Mouse (Mus musculus) stomach, postnatal 0 days (tissue): Measurements from ENCODE around the gene Hdac1.
A peak's percentile ranks its signal among the peaks of the same experiment; 100 is the strongest.

Experiments used
- CTCF ChIP-seq: IDR thresholded peaks from 2 replicates; pipeline ENCODE4 v1.5.1; 2016; ENCODE audit warnings: antibody characterized with exemption, low read depth, mild to moderate bottlenecking, moderate library complexity
- EP300 ChIP-seq: optimal IDR thresholded peaks from 2 replicates; pipeline ENCODE3; 2016; ENCODE audit warnings: antibody characterized with exemption

DNA sequence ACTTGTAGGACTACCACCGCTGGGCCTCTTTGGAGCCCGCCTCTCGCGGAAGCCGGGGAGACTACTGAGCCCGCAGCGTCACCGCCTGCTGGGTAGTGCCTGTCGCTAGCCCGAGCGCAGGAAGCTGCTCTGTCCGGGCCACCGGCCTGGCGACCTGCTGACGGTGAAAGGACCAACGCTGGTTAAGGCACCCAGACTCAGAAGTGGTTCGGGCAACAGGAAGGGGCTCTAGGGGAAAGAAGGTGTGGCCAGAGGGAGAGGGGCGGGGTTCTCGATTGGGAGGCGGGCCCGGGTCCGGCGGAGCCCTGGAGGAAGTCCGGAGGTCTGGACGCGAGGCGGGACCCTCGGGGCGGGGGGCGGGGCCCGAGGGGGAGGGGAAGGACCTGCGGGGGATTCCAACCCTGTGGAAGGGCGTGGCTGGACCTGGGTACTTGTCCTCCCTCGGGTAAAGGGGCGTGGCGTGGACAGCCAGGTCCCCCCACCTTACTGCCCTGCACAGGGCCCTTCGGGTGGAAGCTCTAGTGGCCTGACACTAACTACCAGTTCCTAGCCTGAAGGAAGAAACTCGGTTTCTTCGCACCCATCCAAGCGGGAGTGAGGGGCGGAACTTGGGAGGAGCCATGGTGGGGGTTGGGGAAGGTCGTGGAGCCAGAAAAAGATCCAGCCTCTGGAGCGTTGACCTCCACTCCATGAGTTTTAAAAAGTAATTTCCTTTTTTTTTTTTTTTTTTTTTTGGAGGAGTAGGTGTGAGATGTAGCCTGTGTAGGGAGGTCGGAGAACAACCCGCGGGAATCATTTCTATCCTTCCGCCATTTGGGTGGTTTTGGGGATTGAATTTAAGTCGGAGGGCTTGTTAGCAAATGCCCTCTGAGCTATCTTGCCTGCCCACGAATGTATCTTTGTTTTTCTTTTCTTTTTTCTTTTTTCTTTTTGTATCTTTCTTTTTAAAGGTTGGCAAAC is 41.6 kb downstream of the Hdac1 start:
- 0 out of 2 replicates have a peak, but pooled peaks have one; percentile 8 for TF ChIP-seq CTCF
- TF ChIP-seq EP300, result no peak
